Mouse (Mus musculus): ENCODE data around the gene Hnf4a.

DNA sequence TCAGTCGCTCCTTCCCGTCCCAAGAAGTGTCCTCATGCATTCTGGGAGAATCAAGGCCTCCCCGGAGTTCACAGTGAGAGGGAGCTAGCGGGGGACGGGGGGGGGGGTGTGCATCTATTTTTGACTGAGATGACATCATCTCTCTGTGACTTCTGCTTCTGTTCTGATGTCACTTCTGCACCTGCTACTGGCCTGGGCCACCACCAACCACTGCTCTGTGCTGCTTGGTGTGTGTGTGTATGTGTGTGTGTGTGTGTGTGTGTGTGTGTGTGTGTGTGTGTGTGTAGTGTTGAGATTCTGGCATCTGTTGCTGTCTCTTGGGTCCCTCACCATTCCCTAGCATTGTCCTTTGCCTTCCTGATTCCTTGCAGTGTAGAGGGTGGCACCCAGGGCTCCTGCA, 80.9 kb downstream of the Hnf4a start:
- no peak for TF ChIP-seq GATA1 (IDR thresholded peaks at IDR 0.05; ENCODE audit: borderline replicate concordance, low read length)
- TF ChIP-seq FLI1 (IDR thresholded peaks at IDR 0.05; ENCODE audit: low read length): no peak

All from megakaryocyte, embryonic 14.5 days (primary cell).